Mouse (Mus musculus) thymus, postnatal 4 days (tissue): ENCODE measurements around the gene Phf12.
A peak's percentile ranks its signal among the peaks of the same experiment; 100 is the strongest.

Source experiments
- DNase-seq: peaks from one replicate; pipeline ENCODE4 v3.0.0; 2021

Phf12 gene

DNA sequence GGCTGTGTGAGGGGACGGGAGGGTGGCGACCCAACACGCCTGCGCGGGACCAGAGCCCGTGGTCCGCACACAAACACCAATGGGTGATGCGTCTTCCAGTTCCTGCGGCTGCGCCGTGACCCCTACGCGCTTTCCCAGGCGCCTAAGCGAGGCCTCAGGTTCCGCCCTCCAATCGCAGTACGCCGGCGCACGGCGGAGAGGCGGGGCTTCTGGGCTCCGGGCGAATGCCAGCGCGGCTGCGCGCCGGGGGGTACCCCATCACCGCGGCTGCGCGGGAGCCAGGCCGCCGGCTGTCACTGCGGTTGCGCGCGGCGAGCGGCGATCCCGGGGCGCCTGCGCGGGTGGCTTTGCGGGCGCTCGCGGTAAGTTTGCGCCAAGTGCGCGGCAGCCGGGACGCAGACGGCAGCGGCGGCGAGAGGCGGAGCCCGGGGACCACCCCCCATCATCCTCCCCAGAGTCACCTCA is at the start of gene Phf12:
Gene Phf12 (plus strand): TSS at position 314 of the 465 bp plus-strand sequence.
- DNase-seq = peak; percentile 99

DNA sequence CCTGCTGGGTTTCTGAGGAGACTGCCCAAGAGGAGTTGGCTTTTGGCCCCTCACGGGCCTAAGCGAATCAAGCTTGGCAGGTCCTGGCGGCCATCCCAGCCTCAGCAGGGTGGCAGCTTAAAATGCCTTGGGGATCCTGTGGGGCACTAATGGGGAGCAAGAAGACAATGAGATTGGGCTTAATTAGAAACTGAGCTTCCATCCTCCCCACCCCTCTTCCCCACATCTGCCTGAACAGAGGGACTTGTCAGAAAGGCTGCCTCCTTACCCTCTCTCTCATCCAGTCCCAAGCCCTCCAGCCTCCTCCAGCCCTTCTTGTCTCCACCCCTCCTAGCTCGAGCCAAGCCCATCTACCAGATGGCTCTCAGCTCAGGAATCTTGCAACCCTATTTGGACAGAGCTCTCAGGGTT is 48.4 kb upstream of the Phf12 start:
- no peak for DNase-seq

DNA sequence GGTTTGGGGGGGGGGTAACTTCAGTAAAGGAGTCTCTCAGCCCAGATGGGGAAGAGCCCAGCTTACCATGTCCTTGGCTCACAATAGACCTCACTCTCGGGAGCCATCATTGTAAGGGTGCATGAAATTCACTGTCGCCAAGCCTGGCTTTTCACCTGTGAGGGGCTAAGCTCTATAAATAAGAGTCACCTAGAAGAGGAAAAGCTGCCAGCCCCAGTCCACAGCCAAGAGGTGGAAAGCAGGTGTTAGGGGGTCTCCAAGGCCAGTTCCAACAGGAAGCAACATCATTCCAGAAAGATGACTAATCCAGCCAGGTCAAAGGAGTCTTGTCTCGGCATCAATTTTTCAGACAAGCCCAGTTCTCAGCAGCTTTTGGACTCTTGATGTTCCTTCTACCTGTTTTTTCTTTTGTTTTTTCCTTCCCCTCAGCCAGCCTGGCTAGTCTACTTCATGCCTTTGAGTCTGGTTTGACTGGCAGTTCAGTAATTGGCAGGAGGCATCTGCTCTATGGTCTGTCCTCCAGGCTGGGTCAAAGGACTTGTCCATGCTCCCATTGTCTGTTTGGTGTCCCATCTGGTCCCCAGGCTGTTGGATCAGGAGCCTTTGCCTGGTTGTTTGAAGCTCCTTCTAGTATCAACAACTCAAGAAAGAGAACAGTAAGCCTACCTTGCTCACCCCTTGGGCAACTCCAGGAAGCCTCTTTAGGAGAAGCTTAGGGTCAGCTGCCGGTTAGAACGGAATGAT is 47.8 kb upstream of the Phf12 start:
- DNase-seq = no peak

DNA sequence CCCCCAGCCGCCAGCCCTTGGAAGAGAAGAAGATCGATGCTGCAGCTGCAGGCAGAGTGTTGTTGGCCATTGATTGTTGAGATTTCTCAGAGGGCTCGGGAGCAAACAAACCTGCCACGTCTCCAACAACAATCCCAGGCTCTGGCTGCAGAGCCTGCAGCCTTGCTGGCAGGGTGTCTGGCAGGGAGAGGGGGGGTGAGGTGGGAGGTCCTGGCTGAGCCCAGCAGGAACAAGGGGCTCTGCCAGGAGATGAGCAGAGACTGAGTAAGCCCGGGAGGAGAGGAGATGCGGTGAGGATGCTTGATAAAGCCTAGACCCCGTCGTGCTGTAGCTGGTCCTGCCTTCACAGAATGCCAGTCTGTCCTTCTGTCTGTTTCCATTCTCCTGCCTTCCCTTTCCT is 45.7 kb upstream of the Phf12 start:
- DNase-seq = no peak

DNA sequence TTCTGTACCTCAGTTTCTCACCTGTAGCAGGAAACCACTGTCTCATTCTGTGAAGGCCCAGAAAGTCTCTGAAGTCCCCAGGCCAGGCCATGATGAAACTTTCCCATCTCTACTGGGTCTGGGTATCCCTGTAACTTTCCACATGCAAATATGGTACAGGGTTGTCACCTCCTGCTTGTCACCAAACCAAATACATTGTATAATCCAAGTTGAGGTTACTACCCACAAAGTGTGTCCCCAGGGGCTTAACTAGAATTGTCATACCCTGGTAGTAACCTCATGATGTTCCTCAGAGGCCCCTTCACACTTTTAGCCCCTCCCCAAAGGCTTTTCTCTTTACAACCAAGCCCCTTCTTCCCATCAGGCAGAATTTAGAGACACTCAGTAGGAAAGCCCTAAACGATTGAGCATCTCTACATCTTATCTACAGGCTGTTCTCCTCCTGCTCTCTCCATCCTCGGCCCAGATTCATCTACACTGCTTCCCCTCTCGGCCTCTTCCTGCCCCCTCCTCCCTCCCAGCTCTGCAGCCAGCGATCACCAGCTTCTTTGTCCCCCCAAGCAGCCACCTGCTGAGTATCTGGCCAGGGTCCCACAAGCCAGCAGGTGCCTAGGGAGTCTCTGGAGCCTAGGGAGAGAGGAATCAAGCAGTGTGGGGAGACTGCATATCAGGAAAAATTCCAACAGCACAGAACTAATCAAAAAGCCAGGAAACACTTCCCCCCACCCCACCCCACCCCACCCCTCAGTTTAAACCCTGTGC is 44.7 kb upstream of the Phf12 start:
- no peak for DNase-seq

DNA sequence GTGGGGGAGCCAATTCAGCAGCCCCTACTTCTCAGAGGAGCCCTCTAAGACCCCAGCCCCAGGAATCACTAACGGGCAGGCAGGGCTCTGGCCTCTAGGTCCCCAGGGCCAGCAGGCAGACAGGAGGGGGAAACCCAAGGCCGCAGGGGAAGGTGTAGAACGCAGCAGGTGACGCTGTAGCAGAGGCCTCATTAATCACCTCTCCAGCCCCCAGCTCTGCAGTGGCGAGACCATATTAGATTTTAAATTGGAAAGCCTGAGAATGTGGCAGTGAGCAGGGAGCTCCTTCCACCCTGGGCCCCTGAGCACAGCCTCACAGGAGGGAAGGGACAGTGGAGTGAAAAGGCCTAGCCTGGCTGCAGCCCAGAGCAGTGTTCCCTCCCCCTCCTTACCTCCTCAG is 40.3 kb upstream of the Phf12 start:
- DNase-seq = no peak

DNA sequence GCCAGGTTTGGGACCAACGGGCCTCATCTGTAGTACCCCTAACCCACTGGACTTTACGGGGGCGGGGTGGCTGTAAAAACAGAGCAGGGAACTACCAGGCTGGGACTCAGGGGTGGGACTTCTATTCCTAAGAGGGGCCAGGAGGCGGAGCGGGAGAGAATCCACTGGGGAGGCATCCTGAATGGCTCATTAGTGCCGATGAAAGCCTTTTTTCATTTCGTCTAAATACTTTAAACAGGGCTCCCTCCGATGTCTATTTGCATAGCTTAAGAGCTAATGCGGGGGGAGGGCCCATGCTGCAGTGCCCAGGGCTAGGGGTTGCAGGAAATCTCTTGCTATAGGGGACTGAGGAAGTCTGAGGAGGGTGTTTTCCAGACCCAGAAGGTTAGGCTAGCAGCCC is 34.7 kb upstream of the Phf12 start:
- no peak for DNase-seq

DNA sequence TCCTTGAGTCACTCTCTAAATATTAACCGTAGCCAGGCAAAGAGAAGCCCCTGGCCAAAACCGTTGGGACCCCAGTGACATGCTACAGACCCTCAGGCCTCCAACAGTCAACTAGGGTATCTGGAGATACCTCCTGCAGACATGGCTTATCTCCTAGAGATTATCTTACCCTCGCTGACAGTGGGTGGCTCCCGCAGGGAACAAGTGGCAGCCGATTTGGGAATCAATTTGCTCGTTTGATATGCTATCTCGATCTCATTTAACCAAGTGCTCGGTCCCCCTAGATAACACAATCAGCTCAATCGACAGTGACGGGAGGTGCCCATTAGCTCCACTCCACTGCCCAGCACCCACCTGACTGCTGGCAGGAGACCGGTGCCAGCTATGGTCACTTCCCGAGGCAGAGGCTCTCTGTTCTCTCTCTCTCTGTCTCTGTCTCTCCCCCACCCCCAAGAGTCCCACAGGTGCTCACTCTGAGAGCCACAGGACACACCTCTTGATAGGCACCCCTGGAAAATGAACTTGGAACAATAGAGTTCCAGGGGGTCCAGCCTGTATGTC is 32.3 kb upstream of the Phf12 start:
- no peak for DNase-seq

DNA sequence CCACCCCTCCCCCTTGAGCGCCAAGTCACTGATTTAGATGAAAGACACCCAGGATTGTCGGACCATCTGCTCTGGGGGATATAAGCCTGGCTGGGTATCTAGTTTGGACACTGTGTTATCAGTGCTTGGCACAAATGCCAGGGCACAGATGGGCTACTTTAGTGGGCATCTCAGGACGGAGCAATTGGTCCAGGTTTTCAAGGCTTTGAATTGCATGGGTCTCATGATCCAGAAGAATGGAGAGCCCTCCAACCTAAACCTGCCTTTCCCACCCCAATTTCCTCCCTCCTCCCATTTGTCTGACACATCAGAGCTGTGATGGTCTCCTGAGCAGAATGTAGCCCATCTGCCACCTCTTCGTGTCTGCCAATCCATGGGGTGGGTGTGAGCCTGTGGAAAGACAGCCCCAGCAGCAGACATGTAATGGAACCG is 31.7 kb upstream of the Phf12 start:
- no peak for DNase-seq

DNA sequence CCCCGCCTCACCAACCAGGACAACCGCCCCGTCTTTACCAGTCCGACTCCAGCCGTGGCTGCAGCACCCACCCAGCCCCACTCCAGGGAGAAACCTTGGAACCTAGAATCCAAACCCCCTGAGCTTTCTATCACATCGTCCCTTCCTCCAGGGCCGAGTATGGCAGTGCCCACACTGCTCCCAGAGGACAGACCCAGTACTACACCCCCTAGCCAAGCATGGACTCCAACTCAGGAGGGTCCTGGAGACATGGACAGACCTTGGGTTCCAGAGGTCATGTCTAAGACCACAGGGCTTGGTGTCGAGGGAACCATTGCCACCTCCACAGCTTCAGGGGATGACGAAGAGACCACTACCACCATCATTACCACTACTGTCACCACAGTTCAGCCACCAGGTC is 28.9 kb upstream of the Phf12 start:
- peak; percentile 74 for DNase-seq

DNA sequence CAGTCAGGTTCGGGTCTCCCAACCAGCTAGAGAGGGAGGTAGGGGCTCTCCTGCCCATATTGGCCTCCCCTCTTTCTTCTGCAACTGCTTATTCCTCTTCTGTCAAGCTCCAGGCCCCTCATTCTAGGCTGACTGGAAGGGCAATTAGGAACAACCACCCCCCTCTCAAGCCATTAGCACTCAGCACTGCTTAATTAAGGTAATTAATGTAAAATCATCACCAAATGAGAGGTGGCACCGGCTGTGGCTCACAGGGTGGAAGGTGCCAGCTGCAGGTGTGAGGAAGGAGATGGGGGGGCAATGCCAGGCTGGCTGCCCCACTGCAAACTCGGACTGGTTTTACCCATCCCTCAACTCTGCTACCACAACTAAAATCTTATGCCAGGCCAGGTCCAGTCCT is 26.1 kb upstream of the Phf12 start:
- no peak for DNase-seq

DNA sequence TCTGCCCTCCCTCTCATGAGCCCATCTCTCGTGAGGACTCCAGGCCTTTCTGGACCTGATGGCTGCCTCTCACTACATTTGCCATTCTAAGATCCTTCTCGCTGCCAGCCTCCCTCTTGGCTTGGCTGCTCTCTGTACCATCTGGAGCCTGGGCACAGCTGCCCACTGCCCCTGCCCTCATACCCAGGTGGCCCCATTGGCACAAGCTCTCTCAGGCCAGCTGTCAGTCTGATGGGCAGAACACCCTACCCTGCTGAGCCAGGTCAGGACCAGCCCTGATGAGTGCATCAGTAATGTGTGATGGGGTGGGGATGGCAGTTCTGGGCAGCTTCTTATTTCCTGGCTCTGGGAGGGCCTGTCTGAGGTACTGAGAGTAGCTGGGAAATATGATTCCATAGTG is 24.3 kb upstream of the Phf12 start:
- no peak for DNase-seq

DNA sequence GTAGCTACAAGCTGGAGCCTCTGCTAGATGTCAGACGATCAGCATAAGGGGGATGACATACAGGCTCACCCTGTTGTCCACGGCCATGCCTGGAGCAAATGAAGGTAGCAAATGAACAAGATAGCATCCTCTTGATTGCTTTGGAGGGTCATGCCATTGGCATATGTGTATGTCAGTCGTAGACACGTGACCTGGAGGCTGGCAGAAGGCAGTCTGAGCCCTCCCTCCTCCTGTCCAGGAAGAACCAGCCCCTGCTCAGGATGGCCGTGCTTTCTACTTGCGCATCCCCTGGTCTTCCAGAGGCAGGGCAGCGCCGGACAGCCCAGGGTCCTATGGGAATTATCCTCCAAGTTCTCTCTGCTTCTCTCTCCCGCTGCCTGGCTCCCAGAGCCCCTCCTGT is 23.6 kb upstream of the Phf12 start:
- DNase-seq = no peak

DNA sequence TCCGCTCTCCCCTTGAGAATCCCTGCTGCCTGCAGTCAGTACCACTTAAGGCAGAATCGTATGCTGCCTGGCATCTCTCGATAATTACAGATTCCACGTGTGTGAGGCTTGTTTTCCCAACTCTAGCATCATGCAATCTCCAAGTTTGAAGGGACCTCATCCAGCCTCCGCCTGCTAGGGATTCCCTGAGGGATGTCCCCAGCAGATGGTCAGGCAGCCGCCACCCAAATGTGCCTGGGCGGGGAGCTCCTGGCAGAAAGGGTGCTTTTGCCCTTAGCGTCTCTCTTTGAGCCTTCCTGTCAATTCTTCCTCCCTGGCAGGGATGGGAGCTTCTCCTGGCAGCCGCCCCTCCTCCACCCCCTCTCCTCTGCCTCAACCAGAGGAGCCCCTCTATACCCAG is 22.4 kb upstream of the Phf12 start:
- no peak for DNase-seq

DNA sequence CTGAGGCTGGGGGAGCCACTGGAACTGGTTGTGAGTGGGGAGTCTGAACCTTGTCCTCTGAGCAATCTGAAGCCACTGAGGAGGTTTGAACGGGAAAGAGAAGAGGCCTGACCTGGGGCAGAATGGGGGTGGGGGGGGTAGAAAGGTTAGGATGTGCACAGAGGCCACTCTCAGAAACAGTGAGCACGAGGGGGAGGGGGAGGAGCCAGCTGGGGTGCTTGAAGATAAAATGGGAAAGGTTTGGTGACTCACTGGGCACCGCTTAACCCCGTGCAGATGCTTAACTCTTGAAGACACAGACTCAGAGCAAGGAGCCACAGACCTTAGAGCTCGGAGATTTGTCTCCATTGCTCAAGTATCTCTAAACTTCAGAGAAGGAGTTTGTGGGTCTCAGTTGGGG is 21.7 kb upstream of the Phf12 start:
- DNase-seq = no peak

DNA sequence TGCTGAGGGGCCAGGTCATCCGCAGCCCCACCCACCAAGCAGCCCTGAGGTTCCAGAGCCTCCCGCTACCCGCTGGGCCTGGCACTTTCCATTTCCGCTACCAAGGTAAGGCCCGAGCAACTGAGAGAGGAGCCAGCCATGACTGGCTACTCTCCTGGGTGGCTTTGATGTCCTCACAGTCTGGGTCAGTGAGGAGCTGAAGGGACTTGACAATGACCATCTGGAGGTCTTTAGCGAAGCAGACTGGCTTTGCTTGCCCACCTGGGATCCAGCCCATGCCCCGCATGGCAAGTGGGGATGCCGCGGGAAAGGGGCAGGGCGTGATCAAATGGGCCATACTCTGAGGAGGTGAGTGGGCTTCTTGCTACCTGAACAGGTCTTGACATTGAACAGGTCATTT is 19.6 kb upstream of the Phf12 start:
- DNase-seq = no peak

DNA sequence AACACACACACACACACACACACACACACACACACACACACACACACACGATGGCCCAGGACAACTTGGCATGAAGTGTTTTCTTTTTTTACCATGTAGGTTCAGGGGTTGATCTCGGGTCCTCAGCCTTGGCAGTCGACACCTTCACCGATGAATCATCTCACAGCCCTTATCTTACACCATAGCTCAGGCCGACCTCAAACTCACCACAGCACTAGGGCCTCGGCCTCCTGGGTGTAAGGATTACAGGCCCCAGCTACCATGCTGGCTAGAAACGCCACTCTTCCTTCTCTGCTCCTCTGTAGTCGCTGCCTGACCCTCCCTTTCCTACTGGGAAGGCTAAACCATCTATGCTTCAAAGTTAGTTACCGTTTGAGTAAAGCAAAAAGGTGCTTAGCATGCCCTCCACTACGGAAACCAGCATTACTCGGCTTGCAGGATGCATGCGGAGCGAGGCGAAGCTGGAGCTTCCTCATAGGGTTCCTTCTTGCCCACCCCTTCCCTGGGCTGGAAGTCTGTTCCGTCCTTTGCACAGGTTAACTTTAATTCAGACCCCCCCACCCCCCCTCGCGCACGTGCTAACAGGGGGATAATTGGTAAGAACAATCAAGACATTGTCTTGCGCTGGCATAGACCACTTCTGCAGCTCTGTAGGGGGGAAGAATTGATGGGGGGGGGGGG is 18.0 kb upstream of the Phf12 start:
- DNase-seq = no peak

DNA sequence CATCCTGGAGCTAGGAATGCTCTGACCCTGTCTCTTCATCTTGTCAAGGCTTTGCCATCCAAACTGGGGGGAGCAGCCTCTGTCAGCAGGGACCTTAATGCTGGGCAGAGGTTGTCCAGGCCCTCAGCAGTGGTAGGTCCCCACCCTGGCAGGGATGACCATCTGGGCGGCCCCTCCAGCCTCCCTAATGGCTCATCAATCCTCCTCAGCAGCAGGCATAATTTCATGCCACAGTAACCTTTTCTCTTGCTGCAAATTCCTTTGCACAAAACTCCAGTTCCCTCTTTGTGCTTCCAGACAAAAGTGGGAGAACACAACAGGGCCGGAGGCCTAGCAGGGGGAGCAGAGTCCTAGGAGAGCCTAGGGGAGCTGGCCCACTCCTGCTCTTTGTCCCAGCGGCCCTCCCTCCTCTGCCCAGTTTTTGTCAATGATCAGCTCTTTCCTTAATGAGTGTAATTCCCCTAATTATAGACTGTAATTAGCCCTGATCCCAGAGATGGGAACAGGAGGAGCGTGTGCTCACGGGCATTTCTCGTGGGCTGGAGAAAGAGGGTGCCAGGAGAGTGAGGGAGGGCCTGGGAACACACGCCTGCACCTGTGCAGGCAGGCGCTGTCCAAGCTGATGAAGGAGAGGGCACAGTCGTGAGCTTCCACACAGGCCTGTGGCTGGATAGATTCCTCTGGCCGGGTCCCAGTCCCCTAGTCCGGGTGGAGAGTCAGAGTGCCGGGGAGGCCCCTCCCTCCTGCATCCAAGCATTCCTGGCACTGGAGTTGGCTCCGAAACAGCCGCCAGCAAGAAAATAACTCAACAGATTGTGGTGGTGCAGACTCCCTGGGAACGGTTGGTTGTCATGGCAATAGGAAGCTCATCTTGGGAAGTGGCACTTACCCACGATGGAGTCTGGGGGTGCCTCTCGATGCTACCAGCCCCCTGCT is 17.2 kb upstream of the Phf12 start:
- DNase-seq = no peak

DNA sequence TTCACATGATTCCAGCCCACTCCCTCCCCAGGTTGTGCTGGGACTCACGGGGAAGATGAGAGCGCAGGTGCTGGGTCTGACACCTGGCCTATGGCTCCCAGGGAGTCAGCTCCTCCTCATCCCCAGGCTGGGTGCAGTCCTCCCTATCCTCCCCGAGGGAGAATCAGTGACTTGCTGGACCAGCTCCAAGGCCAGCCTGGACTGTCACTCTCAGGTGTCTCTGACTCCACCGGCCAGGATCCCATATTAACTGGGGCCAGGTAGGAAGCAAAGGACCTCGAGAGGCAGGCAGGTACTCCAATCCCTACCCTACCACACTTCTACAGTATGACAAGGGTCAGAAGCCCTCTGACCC is 16.5 kb upstream of the Phf12 start:
- DNase-seq = no peak

DNA sequence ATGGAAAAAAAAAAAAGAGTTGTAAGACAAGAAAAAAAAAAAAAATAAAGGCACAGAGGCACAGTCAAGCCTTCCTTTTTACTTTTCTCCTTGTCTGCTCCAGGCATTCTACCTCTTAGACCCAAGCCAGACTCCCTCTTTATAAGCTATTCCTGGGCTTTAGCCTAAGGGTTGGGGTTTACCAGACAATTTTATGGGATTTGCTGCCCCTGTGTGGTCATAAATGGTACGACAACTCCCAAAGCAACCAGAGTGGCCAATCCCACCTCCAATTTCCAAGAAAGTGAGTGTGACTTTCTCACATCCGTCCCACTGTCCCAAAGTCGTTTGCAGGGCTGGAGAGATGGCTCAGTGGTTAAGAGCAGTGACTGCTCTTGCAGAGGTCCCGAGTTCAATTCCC is 15.4 kb upstream of the Phf12 start:
- peak; percentile 77 for DNase-seq

DNA sequence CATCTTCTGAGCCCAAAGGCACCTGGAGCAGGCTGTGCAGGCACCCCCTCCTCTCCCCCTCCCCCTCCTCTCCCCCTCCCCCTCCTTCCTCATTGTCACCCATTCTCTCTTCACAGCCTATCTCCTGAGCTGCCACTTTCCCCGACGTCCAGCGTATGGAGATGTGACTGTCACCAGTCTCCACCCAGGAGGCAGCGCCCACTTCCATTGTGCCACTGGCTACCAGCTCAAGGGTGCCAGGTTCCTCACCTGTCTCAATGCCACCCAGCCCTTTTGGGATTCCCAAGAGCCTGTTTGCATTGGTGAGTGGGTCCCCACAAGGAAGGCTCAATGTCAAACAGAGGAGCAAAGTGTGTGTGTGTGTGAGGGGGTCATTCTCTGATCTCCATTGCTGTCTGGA is 13.8 kb upstream of the Phf12 start:
- no peak for DNase-seq

DNA sequence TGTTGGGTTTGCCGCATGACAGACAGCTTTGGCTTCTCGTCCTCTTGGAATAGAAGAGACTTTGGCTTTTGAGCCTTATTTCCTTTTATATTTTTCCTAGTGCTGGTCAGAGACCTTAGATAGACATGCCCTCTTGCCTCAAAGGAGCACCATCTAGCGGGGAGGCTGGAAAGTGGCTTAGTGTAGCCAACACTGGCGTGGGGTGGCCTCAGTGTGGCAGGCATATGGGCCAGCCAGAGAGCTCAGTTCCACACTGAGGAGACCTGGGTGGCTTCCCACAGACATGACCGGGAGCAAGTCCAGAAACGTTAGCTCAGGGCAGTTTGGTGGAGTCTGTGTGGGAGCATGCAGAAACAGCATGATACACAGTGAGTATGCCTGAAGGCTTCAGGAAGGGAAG is 11.8 kb upstream of the Phf12 start:
- DNase-seq = no peak

DNA sequence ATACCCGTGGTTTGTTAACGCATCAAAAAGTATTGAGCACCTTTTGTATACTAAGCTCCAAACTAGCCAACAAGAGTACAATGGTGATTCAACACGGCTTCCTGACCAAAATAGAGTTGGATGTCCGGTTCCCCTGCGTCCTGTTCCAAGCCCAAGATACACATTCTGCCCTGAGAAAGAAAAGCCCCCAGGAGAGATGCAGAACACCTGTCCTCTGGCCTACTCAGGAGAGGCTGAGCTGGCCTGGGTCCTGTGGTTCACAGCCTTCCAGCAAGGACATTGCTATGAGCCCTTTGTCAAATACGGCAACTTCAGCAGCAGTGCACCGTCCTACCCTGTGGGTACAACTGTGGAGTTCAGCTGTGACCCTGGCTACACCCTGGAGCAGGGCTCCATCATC is 9.0 kb upstream of the Phf12 start:
- no peak for DNase-seq
